Comparison of ENCODE assay signal across 8 mouse cellular contexts in the genomic region with DNA sequence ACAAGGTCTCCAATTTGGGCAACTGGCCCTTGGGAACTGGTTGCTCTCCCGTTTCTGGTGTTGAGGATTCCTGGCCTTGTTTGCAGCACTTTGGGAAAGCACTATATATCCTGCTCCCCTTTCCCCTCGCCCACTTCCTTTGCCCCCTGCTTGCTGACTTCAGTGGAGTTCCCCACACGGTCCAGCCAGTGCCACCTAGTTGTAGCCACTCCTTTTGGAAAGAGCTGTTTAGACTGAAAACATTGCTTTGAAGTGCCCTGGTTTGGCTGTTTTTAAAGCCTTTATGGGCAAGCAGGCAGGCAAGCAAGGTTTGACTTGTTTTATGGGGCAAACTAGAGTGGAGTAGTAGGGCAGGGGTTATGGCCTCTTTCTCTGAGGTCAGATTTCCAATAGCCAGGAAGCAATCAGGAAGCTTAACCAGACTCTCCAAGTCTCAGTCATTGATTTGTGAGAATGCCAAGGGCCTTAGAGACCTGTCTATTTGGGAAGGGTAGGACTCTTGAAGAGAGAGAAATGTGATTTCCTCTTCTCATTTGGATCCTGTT. TPM values are rescaled to one million over a fixed set of nuclear protein-coding genes. Genes with fewer than 3 reads are reported as not detected.
A peak's percentile ranks its signal among the peaks of the same experiment; 100 is the strongest.
DNase-seq lines count a peak whose midpoint lies in the region; ATAC-seq and TF ChIP-seq lines count a peak whose summit lies in the region.

No protein-coding gene starts in this region.

- no peak for TF ChIP-seq CTCF in hindbrain, postnatal 0 days (IDR thresholded peaks at IDR 0.05; ENCODE audit: low read depth)

- peak; percentile 16 to 42 for DNase-seq in heart, adult 18-20 months
- no peak for DNase-seq in heart, postnatal 25 days (ENCODE audit: low spot score)
- no peak for DNase-seq in embryonic facial prominence, embryonic 11.5 days (ENCODE audit: low spot score)
- DNase-seq in hindbrain, postnatal 0 days (ENCODE audit: low spot score): no peak
- peak; percentile 26 for DNase-seq in mesoderm, embryonic 11.5 days (ENCODE audit: low read depth, low spot score)
- DNase-seq in right cerebral cortex, adult 2 months (ENCODE audit: low spot score in 2 of 2): no peak
- no peak for DNase-seq in thymus, postnatal 36 days
- DNase-seq in frontal cortex, postnatal 14 days (ENCODE audit: low spot score in 2 of 2): no peak

- H3K9ac ChIP-seq in embryonic facial prominence, embryonic 11.5 days (replicated peaks; ENCODE audit: low read length): 0 out of 2 replicates have a peak overlapping the region, but pooled peaks have one; percentile 2
- peak overlapping the region; percentile 76 for H3K9ac ChIP-seq in hindbrain, postnatal 0 days (replicated peaks; ENCODE audit: low read length)

- no peaks in the 10 kb centered on the region for H3K27me3 ChIP-seq in embryonic facial prominence, embryonic 11.5 days (ENCODE audit: control insufficient read depth, insufficient read depth, low read length)
- H3K27me3 ChIP-seq in hindbrain, postnatal 0 days (ENCODE audit: insufficient read depth, low read length): no peaks in the 10 kb centered on the region

- intact Hi-C loops in heart, postnatal 25 days (cut with DNase I): loop anchor here (2.0 kb wide), 1 partner anchor 43 kb away; no protein-coding TSS in a partner anchor

- no peak overlapping the region for H3K27ac ChIP-seq in embryonic facial prominence, embryonic 11.5 days (replicated peaks; ENCODE audit: low read depth, low read length)
- H3K27ac ChIP-seq in hindbrain, postnatal 0 days: peak overlapping the region; percentile 92; the same call in 1 of the 2 replicates

- H3K9me3 ChIP-seq in embryonic facial prominence, embryonic 11.5 days (replicated peaks; ENCODE audit: control insufficient read depth, low read length): no peaks in the 10 kb centered on the region
- H3K9me3 ChIP-seq in hindbrain, postnatal 0 days (ENCODE audit: low read length): no peaks in the 10 kb centered on the region

- WGBS in embryonic facial prominence, embryonic 11.5 days: 10% methylated on average over 3 of the region's 3 CpGs
- WGBS in hindbrain, postnatal 0 days: 12% methylated on average over 3 of the region's 3 CpGs

- H3K4me2 ChIP-seq in embryonic facial prominence, embryonic 11.5 days (ENCODE audit: low read depth, low read length): peak overlapping the region; percentile 74
- peak overlapping the region; percentile 83 for H3K4me2 ChIP-seq in hindbrain, postnatal 0 days (ENCODE audit: low read depth, low read length)

- H3K4me3 ChIP-seq in embryonic facial prominence, embryonic 11.5 days (ENCODE audit: low read depth, low read length): peak overlapping the region; percentile 70
- peak overlapping the region; percentile 74 for H3K4me3 ChIP-seq in hindbrain, postnatal 0 days (ENCODE audit: low read length)

- no peaks in the 10 kb centered on the region for H3K36me3 ChIP-seq in embryonic facial prominence, embryonic 11.5 days (replicated peaks; ENCODE audit: control insufficient read depth, insufficient read depth, low read depth, low read length)
- H3K36me3 ChIP-seq in hindbrain, postnatal 0 days (ENCODE audit: insufficient read depth, low read length): no peaks in the 10 kb centered on the region

- ATAC-seq in embryonic facial prominence, embryonic 11.5 days (replicated peaks; ENCODE audit: insufficient number of reproducible peaks, low FRiP score, low TSS enrichment, low read depth): no peak
- no peak for ATAC-seq in hindbrain, postnatal 0 days

- H3K4me1 ChIP-seq in embryonic facial prominence, embryonic 11.5 days (ENCODE audit: control insufficient read depth, insufficient read depth, low read length): peaks cover 4% of the 10 kb centered on the region; the same call in 1 of the 2 replicates
- peaks cover 24% of the 10 kb centered on the region for H3K4me1 ChIP-seq in hindbrain, postnatal 0 days (ENCODE audit: insufficient read depth, low read length)

RNA-seq across cellular contexts. Expression of a gene that starts 2.7 kb away (rescaled TPM):
- 100 to 1,000 TPM; 123 to 131 TPM for total RNA-seq in heart, adult 18-20 months (2021)
- 100 to 1,000 TPM; 149 to 151 TPM for total RNA-seq in heart, postnatal 25 days (2021)
- polyA plus RNA-seq in embryonic facial prominence, embryonic 11.5 days (2014; fragmentation: Nextera tagmentation; extraction: Ambion mirVana): 63.9 and 64.8 TPM in 2 replicates
- 149 and 178 TPM in 2 replicates for total RNA-seq in hindbrain, postnatal 0 days (2014; rRNA removed)
- 54.7 and 57.8 TPM in 2 replicates for polyA plus RNA-seq in hindbrain, postnatal 0 days (2015; fragmentation: Nextera tagmentation; extraction: Ambion mirVana)

Comparison
In these comparisons a context has a peak if more than half of its experiments do, and no peak if none do; other contexts are left out.
1. DNase-seq: peak in heart, adult 18-20 months (2 of 2) and mesoderm, embryonic 11.5 days (single experiment); none in heart, postnatal 25 days (single experiment), embryonic facial prominence, embryonic 11.5 days (single experiment), hindbrain, postnatal 0 days (single experiment), right cerebral cortex, adult 2 months (0 of 2), thymus, postnatal 36 days (0 of 2) and frontal cortex, postnatal 14 days (0 of 2).